Mouse (Mus musculus) embryo, embryonic 11.5 days (tissue): Measurements from ENCODE around the gene Secisbp2l.

Source experiments
- DNase-seq: peaks from one replicate; pipeline ENCODE4 v3.0.0-alpha.2; 2012; ENCODE audit warnings: low read depth, low spot score

The Secisbp2l gene

DNA sequence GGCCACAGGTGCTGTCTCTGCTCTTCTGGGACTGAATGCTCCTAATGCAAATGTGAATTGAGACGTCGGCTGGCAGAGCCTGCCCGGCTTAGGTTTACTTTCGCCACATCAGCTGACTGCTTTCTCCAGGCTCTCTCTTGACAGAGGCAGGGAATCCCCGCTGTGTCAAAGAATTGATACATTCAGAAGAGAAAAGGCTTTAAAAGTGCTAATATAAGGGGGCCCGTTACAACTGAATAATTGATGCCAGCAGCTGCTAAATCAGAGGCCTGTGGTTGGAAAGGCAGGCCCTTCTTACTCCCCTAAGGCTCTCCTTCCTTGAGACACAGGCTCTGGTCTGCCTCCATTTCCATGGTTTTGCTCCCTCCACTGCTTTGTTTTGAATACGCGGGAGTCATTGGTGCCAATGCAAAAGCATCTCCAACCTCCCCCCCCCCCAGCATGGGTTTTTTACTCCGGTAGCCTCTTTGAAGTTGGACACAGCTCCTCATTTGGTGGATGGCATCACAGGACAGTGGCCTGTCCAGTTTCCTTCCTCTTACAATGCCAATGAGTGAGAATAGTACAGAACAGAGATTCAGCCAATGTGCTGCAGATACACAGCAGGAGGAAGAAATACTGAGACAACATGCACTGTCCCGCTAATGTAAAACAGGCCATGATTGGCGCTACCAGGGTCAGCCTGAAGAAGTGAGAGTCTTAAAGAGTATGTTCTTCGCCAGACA, 77.6 kb downstream of the Secisbp2l start:
- DNase-seq: no peak

DNA sequence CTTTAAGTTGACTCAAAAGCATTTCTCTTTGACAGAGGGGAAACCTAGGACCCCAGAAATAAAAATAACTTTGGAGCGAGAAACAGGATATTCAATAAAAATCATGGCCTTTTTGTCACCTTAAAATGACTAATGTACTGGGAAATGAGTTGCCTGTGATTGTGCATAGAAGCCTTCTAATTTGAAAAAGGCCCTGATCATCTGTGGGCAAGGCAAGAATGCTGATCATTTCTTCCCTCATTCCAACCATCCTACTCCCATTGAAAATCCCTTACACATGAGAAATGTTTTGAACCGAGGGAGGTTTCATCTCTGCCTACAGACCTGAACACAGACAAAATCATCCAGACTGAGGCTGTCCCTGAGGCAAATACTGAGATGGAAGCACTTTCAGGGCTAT, 79.8 kb downstream of the Secisbp2l start:
- DNase-seq: no peak

DNA sequence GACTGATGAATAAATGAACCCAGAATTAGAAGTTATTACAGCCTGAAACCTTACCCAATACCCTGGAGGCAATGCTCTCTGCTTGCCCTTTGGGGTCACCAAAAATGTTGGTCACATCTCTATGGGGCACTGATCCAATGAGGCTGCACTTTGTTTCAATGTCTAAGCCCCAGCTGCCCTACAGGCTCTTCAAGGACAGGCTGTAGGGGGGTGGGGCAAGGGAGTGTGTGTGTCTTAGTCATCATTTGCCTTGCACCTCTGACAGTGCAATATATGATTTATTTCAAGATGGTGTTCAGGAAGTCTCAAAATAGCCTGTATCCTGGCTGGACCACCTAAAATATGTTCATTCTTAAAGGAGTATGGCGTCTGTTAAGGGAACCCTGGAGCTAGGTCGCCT, 81.1 kb downstream of the Secisbp2l start:
- DNase-seq: no peak

DNA sequence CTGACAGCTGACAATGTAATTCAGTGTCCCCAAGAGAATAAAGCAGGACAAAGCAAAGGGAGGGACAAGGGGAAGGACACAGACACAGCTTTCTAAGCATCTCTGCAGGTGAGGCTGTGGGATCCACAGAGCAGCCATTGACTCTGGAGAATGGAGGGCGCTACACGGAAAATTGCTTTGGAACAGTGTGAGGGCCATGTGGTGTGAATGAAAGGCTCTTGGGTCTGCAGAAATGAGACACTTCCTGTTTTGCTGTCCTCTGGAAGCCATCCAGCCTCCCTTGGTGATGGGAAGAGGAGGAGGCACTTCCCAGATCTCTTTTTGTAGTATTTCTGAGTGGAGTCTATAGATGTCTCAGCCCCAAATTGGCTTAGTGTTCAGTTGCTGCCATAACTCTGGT, 86.5 kb downstream of the Secisbp2l start:
- no peak for DNase-seq

DNA sequence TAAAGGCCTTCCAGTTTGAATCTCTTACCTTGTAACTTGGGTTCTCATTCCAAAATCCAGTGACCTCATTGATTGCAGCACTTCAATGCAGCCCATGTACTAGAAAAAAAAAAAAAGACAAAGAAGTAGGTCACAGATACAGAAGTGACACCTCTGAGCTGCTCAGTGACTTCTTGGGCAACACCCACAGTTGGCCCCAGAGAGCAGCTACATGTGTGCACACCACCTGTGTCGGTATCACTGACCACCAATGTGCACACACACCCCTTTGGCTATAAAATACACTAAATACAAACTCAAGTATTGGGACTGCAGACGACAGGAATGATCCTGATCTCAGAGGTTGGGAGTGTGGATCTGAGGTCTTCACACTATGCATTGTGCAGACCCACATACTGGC, 87.9 kb downstream of the Secisbp2l start:
- no peak for DNase-seq

GRCm38 (mm10) chr2:125692010-125692409, 90.7 kb downstream of the Secisbp2l start:
- DNase-seq: no peak
